Mouse (Mus musculus) midbrain, embryonic 11.5 days (tissue): ENCODE results near the gene Mrps16. TPM values are rescaled to one million over a fixed set of nuclear protein-coding genes. Genes with fewer than 3 reads are reported as not detected.
A peak's percentile ranks its signal among the peaks of the same experiment; 100 is the strongest.

ENCODE experiments used
- ATAC-seq: fragments of 200-750 bp; cut with Nextera tagmentation; 2 replicates; pipeline ENCODE4 v1.8.0; 2017; ENCODE audit warnings: moderate TSS enrichment, moderate library complexity; ENCODE audit not compliant: low FRiP score
- DNase-seq: peaks from one replicate; pipeline ENCODE4 v3.0.0; 2015; ENCODE audit warnings: low spot score; ENCODE audit errors: missing footprints
- H3K27ac ChIP-seq: fragments of 300-500 bp; sonication (generic); 2 replicates; pipeline ENCODE4 v1.5.1; 2014; ENCODE audit warnings: low read depth, low read length
- H3K27me3 ChIP-seq: fragments of 300-500 bp; sonication (generic); 2 replicates; pipeline ENCODE4 v1.6.1; 2014; ENCODE audit warnings: mild to moderate bottlenecking, low read length, moderate library complexity, mixed read lengths; ENCODE audit not compliant: control insufficient read depth, insufficient read depth
- H3K36me3 ChIP-seq: fragments of 300-500 bp; sonication (generic); 2 replicates; pipeline ENCODE4 v1.6.1; 2014; ENCODE audit warnings: mild to moderate bottlenecking, low read length, moderate library complexity, mixed read lengths; ENCODE audit not compliant: control insufficient read depth, insufficient read depth
- H3K4me1 ChIP-seq: fragments of 300-500 bp; sonication (generic); 2 replicates; pipeline ENCODE4 v1.6.1; 2014; ENCODE audit warnings: low read length; ENCODE audit not compliant: control insufficient read depth, insufficient read depth
- H3K4me2 ChIP-seq: fragments of 300-500 bp; sonication (generic); 2 replicates; pipeline ENCODE4 v1.6.1; 2014; ENCODE audit warnings: mild to moderate bottlenecking, moderate library complexity
- H3K4me3 ChIP-seq: fragments of 300-500 bp; sonication (generic); 2 replicates; pipeline ENCODE4 v1.5.1; 2014; ENCODE audit warnings: low read depth, low read length
- H3K9ac ChIP-seq: fragments of 300-500 bp; sonication (generic); 2 replicates; pipeline ENCODE4 v1.6.1; 2014; ENCODE audit warnings: low read length
- H3K9me3 ChIP-seq: fragments of 300-500 bp; sonication (generic); 2 replicates; pipeline ENCODE4 v1.6.1; 2016; ENCODE audit warnings: low read length; ENCODE audit not compliant: control insufficient read depth
- WGBS: fragments of 180-500 bp; shearing (Covaris S2); extraction: QIAGEN DNeasy Blood & Tissue Kit; methylation state at CpG from one replicate; pipeline ENCODE4 v1.1.7; 2014; 5-methylcytosine and 5-hydroxymethylcytosine counted together
- polyA plus RNA-seq: library from polyadenylated mRNA; unstranded; fragments of >200 nt; fragmentation: Nextera tagmentation; extraction: Ambion mirVana; gene quantifications from 2 replicates; pipeline ENCODE4 v1.2.1, GENCODE M21; 2014

Gene Mrps16
- polyA plus RNA-seq, 1 experiment from 2014 or later = 73.0 TPM

DNA sequence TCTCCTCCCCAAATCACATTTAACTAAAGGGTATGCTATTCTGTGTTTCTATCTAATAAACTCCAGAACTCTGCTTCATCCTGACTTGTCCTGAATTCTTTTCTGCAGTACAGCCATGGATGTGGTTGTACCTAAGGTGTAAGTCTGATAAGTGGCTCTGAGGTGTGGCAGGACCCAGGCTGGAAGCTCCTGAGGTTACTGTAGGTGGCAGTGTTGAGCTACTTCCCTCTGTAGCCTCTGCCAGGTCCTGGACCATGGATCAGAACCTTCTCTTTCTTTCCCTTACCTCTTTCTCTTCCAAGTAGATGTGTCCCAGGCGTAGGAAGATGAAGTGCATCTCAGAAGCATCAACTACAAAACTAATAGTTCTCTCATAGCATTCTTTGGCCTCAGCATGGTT lies 6.6 kb upstream of the Mrps16 start:
- no peaks in the 10 kb centered on the region for H3K9me3 ChIP-seq
- WGBS = 71% methylated on average over 1 of the region's 1 CpGs
- ATAC-seq = no peak
- H3K4me1 ChIP-seq = no peaks in the 10 kb centered on the region
- H3K36me3 ChIP-seq = no peaks in the 10 kb centered on the region
- H3K9ac ChIP-seq = no peak overlapping the region
- H3K4me3 ChIP-seq = no peak overlapping the region
- no peak overlapping the region for H3K27ac ChIP-seq
- DNase-seq = peak; percentile 84
- no peak overlapping the region for H3K4me2 ChIP-seq
- H3K27me3 ChIP-seq = no peaks in the 10 kb centered on the region

DNA sequence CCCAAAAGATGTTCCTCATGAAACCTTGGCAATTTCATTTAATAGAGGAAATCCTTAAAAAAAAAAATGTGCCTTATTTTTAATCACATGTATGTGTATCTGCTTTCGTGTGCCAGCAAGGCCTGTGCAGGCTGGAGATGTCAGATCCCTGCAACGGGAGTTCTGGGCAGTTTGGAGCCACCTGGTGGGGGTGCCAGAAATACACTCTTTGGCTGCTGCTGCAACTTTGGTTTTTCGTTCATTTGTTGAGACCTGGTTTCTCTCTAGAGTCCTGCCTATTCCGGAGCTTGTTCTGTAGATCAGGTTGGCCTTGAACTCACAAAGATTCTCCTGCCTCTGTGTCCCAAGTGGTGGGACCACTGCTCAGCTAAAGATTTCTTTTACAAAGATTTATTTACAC lies 5.4 kb upstream of the Mrps16 start:
- Histone ChIP-seq H3K36me3 (no peaks in the 10 kb centered on the region), H3K9ac (no peak overlapping the region), H3K4me2 (no peak overlapping the region), H3K27me3 (no peaks in the 10 kb centered on the region), H3K27ac (no peak overlapping the region), H3K4me1 (no peaks in the 10 kb centered on the region), H3K9me3 (no peaks in the 10 kb centered on the region), H3K4me3 (no peak overlapping the region)
- peak; percentile 82 for DNase-seq
- ATAC-seq = no peak
- 39% methylated on average over 4 of the region's 4 CpGs for WGBS

GRCm38 (mm10) chr14:20397220-20397619 lies 3.8 kb upstream of the Mrps16 start:
- DNase-seq = no peak
- H3K4me1 ChIP-seq = no peaks in the 10 kb centered on the region
- H3K27me3 ChIP-seq = no peaks in the 10 kb centered on the region
- H3K36me3 ChIP-seq = no peaks in the 10 kb centered on the region
- H3K9ac ChIP-seq = no peak overlapping the region
- 89% methylated on average over 9 of the region's 9 CpGs for WGBS
- H3K9me3 ChIP-seq = no peaks in the 10 kb centered on the region
- no peak overlapping the region for H3K4me3 ChIP-seq
- no peak overlapping the region for H3K27ac ChIP-seq
- H3K4me2 ChIP-seq = no peak overlapping the region
- no peak for ATAC-seq

- no peak for DNase-seq
- no peak overlapping the region for H3K4me2 ChIP-seq
- H3K27me3 ChIP-seq = no peaks in the 10 kb centered on the region
- peaks cover 2% of the 10 kb centered on the region; the same call in 1 of the 2 replicates for H3K36me3 ChIP-seq
- WGBS = 88% methylated on average over 3 of the region's 4 CpGs
- H3K9ac ChIP-seq = no peak overlapping the region
- H3K4me3 ChIP-seq = no peak overlapping the region
- no peaks in the 10 kb centered on the region for H3K9me3 ChIP-seq
- H3K4me1 ChIP-seq = peaks cover 8% of the 10 kb centered on the region
- no peak overlapping the region for H3K27ac ChIP-seq
- ATAC-seq = no peak
Observed at GRCm38 (mm10) chr14:20392326-20392725, 1.1 kb downstream of the Mrps16 start.

DNA sequence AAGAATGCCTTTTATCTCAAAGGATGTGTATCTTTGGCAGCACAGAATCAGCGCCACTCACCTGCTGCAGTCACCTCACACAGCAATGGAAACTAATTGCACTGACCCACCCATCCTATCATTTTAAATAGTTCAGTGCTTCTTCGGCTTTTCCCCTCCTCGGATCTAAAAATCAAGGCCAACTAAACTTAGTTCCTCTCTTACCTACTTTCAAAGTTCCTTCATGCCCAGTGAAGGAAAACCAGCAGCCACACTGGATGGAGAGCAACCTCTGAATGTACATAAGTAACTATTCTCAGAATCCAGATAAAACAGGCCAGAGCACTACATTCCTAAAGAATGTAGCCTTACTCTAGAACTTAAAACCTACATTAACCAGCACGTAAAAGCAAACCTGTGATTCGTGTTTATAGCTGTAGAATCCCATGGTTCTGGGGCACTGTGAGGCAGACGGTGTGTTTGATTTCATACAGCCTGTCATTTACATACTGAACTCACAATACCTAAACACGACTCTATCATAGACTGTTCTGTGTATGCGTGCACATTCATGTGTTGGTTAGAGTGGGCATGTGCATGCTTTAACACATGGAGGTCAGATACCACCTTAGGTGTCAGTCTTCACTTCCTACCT lies 3.9 kb downstream of the Mrps16 start:
- 87% methylated on average over 8 of the region's 8 CpGs for WGBS
- peak; percentile 70 for DNase-seq
- ATAC-seq = no peak
- Histone ChIP-seq H3K4me3 (no peak overlapping the region; the same call in 1 of the 2 replicates), H3K9me3 (no peaks in the 10 kb centered on the region), H3K4me1 (peaks cover 20% of the 10 kb centered on the region), H3K36me3 (peaks cover 2% of the 10 kb centered on the region; the same call in 1 of the 2 replicates), H3K27ac (no peak overlapping the region), H3K9ac (peak overlapping the region; percentile 80; the same call in 1 of the 2 replicates), H3K4me2 (peak overlapping the region; percentile 60), H3K27me3 (no peaks in the 10 kb centered on the region)

- H3K9me3 ChIP-seq = no peaks in the 10 kb centered on the region
- H3K9ac ChIP-seq = peak within 1 kb of the TSS; percentile 80
- H3K27ac ChIP-seq = no peak within 1 kb of the TSS; the same call in 1 of the 2 replicates
- ATAC-seq (peak; percentile 80), DNase-seq (peak; percentile 100)
- peaks cover 2% of the 10 kb centered on the region for H3K36me3 ChIP-seq
- under 1% methylated on average over 59 of the region's 59 CpGs for WGBS
- H3K4me2 ChIP-seq = peak within 1 kb of the TSS; percentile 60
- no peaks in the 10 kb centered on the region for H3K27me3 ChIP-seq
- peaks cover 20% of the 10 kb centered on the region for H3K4me1 ChIP-seq
- peak within 1 kb of the TSS; percentile 74 for H3K4me3 ChIP-seq
Observed at GRCm38 (mm10) chr14:20388441-20389129, 4.8 kb downstream of the Mrps16 start, which contains the start of gene Dnajc9. Dnajc9 (minus strand) TSS chr14:20388910.

DNA sequence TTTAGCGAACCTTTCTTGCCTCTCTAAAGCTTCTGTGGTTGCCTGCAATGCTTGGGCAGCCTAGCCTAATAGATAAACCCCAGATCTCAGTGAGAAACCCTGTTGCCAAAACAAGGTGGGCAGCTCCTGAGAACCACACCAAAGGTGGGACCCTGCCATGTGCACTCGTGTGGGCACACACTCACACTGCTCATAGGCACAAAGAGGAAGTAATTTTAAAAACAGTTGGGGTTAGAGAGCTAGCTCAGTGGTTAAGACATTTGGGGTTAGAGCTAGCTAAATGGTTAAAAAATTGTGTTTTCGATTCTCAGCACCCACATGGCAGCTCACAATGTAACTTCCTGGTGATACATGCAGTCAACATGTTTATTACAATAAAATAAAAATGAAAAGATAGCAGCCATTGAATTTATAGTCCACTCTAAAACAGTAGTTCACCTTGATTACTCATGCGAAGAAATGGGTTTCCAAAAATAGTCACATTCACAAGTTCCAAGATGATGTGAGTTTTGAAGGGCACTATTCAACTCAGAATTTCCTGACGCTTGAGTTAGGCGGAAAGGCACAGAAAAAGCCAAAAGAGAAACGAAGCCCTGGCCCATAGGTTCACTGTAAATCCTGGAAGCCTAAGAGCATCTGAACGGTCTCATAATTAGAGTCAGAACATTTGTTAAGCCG lies 13.5 kb downstream of the Mrps16 start:
- 90% methylated on average over 9 of the region's 9 CpGs for WGBS
- peaks cover 9% of the 10 kb centered on the region for H3K36me3 ChIP-seq
- H3K27me3 ChIP-seq = no peaks in the 10 kb centered on the region
- no peak for DNase-seq
- no peaks in the 10 kb centered on the region for H3K9me3 ChIP-seq
- no peak overlapping the region for H3K27ac ChIP-seq
- ATAC-seq = no peak
- no peak overlapping the region for H3K4me3 ChIP-seq
- no peak overlapping the region for H3K9ac ChIP-seq
- no peaks in the 10 kb centered on the region for H3K4me1 ChIP-seq
- H3K4me2 ChIP-seq = no peak overlapping the region

DNA sequence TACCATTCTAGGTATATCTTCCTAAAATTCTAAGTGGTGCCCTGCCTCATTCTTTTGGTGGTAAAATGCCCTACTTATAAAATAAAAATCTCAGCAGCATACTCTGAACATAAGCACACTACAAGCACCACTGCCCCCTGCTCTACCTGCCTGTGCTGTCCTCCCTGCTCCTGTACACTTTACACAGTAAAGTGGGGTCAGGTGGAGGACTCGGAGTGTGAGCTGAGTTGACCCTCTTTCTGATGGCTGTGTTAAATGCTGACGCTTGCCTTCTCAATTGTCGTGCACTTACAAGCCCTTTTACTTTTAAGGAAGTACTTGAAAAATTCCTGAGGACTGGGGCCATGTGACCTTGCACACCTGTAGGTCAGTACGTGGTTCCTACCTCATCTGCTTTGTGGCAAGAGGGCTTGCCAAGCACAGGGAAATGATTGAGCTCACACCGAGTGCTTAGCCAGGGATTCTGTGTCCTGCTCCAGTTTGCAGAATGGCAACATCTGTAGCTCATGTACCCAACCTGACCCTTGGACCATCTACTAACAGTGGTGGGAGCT lies 14.3 kb downstream of the Mrps16 start:
- DNase-seq = no peak
- H3K27ac ChIP-seq = no peak overlapping the region
- H3K36me3 ChIP-seq = peaks cover 9% of the 10 kb centered on the region
- no peak overlapping the region for H3K4me2 ChIP-seq
- H3K27me3 ChIP-seq = no peaks in the 10 kb centered on the region
- WGBS = 91% methylated on average over 5 of the region's 5 CpGs
- H3K4me1 ChIP-seq = no peaks in the 10 kb centered on the region
- H3K9me3 ChIP-seq = no peaks in the 10 kb centered on the region
- no peak for ATAC-seq
- no peak overlapping the region for H3K4me3 ChIP-seq
- H3K9ac ChIP-seq = no peak overlapping the region
